Mouse (Mus musculus) heart, embryonic 11.5 days (tissue): ENCODE results near the gene Plekhg5. TPM values are rescaled to one million over a fixed set of nuclear protein-coding genes. Genes with fewer than 3 reads are reported as not detected.

ENCODE experiments used
- ATAC-seq: fragments of 200-750 bp; cut with Nextera tagmentation; replicated peaks from 2 replicates; pipeline ENCODE4 v1.8.0; 2017; ENCODE audit warnings: moderate library complexity; ENCODE audit not compliant: insufficient number of reproducible peaks, low FRiP score, low TSS enrichment
- H3K27ac ChIP-seq: fragments of 300-500 bp; sonication (generic); 2 replicates; pipeline ENCODE4 v1.5.1; 2014; ENCODE audit warnings: mild to moderate bottlenecking, low read depth, low read length
- H3K27me3 ChIP-seq: fragments of 300-500 bp; sonication (generic); 2 replicates; pipeline ENCODE4 v1.6.1; 2014; ENCODE audit warnings: mild to moderate bottlenecking, low read length, mixed read lengths; ENCODE audit not compliant: control insufficient read depth, insufficient read depth
- H3K36me3 ChIP-seq: fragments of 300-500 bp; sonication (generic); 2 replicates; pipeline ENCODE4 v1.6.1; 2014; ENCODE audit warnings: mild to moderate bottlenecking, low read length, moderate library complexity, mixed read lengths; ENCODE audit not compliant: control insufficient read depth, insufficient read depth
- H3K4me1 ChIP-seq: fragments of 300-500 bp; sonication (generic); 2 replicates; pipeline ENCODE4 v1.6.1; 2014; ENCODE audit warnings: low read length; ENCODE audit not compliant: control insufficient read depth, insufficient read depth
- H3K4me2 ChIP-seq: fragments of 300-500 bp; sonication (generic); 2 replicates; pipeline ENCODE4 v1.6.1; 2014; ENCODE audit warnings: mild to moderate bottlenecking, moderate library complexity
- H3K4me3 ChIP-seq: fragments of 300-500 bp; sonication (generic); 2 replicates; pipeline ENCODE4 v1.5.1; 2014; ENCODE audit warnings: low read depth, low read length
- H3K9ac ChIP-seq: fragments of 300-500 bp; sonication (generic); 2 replicates; pipeline ENCODE4 v1.6.1; 2014; ENCODE audit warnings: mild to moderate bottlenecking, low read depth, low read length, moderate library complexity
- H3K9me3 ChIP-seq: fragments of 300-500 bp; sonication (generic); replicated peaks from 2 replicates; pipeline ENCODE4 v1.6.1; 2016; ENCODE audit warnings: low read length; ENCODE audit not compliant: control insufficient read depth
- WGBS: fragments of 180-500 bp; shearing (Covaris S2); extraction: QIAGEN DNeasy Blood & Tissue Kit; methylation state at CpG from one replicate; pipeline ENCODE4 v1.1.7; 2014; ENCODE audit not compliant: insufficient replicate concordance; 5-methylcytosine and 5-hydroxymethylcytosine counted together
- polyA plus RNA-seq: library from polyadenylated mRNA; unstranded; fragments of >200 nt; fragmentation: Nextera tagmentation; extraction: Ambion mirVana; gene quantifications from 2 replicates; pipeline ENCODE4 v1.2.1, GENCODE M21; 2014

Gene Plekhg5
- polyA plus RNA-seq, 1 experiment from 2014 or later: 7.0 TPM

DNA sequence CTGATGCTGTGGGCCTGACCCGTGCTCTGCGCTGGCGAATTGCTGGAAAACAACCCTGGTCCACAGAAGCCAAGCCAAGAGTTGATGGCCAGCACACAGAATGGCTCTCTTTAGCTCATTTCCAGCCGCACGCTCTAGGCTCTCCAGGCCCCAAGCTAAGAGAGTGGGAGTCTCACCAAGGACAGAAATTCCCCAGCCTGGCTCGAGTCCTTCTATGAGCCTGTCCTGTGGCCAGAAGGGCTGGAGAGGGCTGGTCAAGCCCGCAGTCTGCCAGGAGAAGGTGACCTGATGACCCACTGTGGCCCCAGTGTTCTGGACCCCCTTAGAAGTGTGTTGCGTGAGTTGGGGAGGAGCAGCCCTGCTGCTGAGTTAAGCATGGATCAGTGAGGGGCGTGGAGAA lies 4.9 kb downstream of the Plekhg5 start:
- 82% methylated on average over 9 of the region's 9 CpGs for WGBS
- H3K36me3 ChIP-seq: no peaks in the 10 kb centered on the region
- H3K9ac ChIP-seq: no peak overlapping the region
- H3K27me3 ChIP-seq: no peaks in the 10 kb centered on the region
- no peak for ATAC-seq
- no peak overlapping the region for H3K4me2 ChIP-seq
- H3K9me3 ChIP-seq: no peaks in the 10 kb centered on the region
- H3K27ac ChIP-seq: no peak overlapping the region
- H3K4me3 ChIP-seq: no peak overlapping the region
- H3K4me1 ChIP-seq: peaks cover 5% of the 10 kb centered on the region

DNA sequence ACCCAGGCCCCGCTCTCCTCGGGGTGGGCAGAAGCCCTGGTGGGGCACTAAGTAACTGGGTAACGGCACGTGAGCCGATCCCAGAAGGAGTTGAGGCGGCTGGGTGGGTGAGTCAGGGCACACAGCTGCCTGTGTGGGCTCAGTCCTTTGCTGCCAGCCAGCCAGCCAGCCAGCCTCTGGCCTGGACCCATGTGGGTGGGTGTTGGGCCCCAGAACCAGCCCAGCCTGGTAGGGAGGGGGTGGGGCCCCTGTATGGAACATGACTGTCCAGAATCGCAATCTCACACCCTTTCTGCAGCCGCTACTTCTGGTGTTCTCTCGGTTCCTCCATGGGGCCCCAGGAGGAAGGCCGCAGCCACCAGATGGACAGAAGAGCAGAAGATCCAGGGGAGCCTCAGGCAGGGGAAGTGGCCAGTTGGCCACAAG lies 5.8 kb downstream of the Plekhg5 start:
- Histone ChIP-seq H3K27ac (no peak overlapping the region), H3K36me3 (no peaks in the 10 kb centered on the region), H3K4me1 (no peaks in the 10 kb centered on the region), H3K9me3 (no peaks in the 10 kb centered on the region), H3K4me2 (no peak overlapping the region), H3K4me3 (no peak overlapping the region), H3K9ac (no peak overlapping the region), H3K27me3 (no peaks in the 10 kb centered on the region)
- no peak for ATAC-seq
- 81% methylated on average over 10 of the region's 10 CpGs for WGBS

DNA sequence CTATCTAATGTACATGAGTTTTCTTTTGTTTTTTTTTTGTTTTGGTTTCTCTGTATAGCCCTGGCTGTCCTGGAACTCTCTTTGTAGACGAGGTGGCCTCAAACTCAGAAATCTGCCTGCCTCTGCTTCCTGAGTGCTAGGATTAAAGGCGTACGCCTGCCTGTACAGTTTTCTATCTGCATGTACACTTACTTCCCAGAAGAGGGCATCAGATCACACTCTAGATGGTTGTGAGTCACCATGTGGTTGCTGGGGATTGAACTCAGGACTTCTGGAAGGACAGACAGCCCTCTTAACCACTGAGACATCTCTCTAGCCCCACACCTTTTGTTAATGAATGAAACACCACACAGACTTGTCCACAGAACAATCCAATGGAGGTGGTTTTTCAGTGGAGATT lies 7.0 kb downstream of the Plekhg5 start:
- 86% methylated on average over 3 of the region's 3 CpGs for WGBS
- Histone ChIP-seq H3K9me3 (no peaks in the 10 kb centered on the region), H3K4me2 (no peak overlapping the region), H3K27me3 (no peaks in the 10 kb centered on the region), H3K4me3 (no peak overlapping the region), H3K9ac (no peak overlapping the region), H3K36me3 (no peaks in the 10 kb centered on the region), H3K4me1 (no peaks in the 10 kb centered on the region), H3K27ac (no peak overlapping the region)
- ATAC-seq: no peak

DNA sequence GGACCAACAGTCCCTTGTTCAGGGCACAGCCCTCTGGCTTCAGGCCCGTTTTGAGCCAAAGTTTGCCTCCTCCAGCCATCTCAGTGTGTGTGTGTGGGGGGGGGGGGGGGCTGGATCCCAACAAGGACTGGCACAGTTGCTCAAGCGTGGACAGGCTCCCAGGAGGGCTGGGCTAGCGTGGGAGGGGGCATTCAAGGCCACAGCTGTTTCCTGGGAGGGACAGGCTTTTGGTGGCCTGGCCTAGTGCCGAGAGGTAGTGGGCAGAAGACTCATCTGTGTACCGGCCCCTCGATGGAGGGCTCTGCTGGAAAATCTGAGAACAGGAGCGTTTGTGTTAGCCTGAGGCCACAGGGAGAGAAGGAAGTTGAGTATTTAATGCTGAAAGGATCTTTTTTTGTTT lies 7.6 kb downstream of the Plekhg5 start:
- no peak overlapping the region for H3K4me2 ChIP-seq
- 56% methylated on average over 7 of the region's 7 CpGs for WGBS
- H3K9me3 ChIP-seq: no peaks in the 10 kb centered on the region
- H3K27me3 ChIP-seq: no peaks in the 10 kb centered on the region
- H3K4me3 ChIP-seq: no peak overlapping the region
- H3K9ac ChIP-seq: no peak overlapping the region
- no peak for ATAC-seq
- no peaks in the 10 kb centered on the region for H3K36me3 ChIP-seq
- H3K27ac ChIP-seq: no peak overlapping the region
- H3K4me1 ChIP-seq: no peaks in the 10 kb centered on the region

DNA sequence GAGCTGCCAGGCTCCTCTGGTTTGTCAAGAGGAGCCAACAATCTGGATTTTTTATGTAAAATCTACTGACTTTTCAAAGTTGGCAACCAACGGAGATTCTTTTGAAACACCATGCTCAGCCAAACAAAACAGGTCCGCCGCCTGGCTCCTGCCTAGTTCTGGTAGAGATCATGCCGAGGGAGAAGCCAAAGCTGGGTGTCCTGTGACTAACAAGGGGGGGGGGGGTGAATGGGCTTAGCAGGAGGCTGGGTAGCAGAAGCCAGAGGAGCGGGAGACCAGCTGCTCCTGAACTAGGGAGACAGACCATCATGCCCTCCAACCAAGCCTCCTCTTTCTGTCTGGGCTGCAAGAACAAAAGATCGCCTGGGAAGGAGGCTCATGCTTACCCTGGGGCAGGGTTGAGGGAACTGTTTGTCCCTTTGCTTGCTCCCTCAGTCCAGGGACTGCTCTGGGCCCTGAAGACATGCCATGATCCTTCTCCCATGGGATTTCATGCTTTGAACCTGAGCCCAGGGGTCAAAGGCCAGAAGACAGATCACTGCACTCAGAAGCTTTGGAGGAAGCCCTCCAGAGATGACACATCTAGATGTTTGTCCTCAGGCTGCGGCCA lies 11.4 kb downstream of the Plekhg5 start:
- 67% methylated on average over 7 of the region's 7 CpGs for WGBS
- peaks cover 3% of the 10 kb centered on the region; the same call in 1 of the 2 replicates for H3K27me3 ChIP-seq
- H3K9ac ChIP-seq: no peak overlapping the region
- no peak overlapping the region for H3K27ac ChIP-seq
- no peak for ATAC-seq
- H3K36me3 ChIP-seq: no peaks in the 10 kb centered on the region
- H3K4me3 ChIP-seq: no peak overlapping the region
- no peak overlapping the region for H3K4me2 ChIP-seq
- no peaks in the 10 kb centered on the region for H3K9me3 ChIP-seq
- H3K4me1 ChIP-seq: peaks cover 14% of the 10 kb centered on the region

DNA sequence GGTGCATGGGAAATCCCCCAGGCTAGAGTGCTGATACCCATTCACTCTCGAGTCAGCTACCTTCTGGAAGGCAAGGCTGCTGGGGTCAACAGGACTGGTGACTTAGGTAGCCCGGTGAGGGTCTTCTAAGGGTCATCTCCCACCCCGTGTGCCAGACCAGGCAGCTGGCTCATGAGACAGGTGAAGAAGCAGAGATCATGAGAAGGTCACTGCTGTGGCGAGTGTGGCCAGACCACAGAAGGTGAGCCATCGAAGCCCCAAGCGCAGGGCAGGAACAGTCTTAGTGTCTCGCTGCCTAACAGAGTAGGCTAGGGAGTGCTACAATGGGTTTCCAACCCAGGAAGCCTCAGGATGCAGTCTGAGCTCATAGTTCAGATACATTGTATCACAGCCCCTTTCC lies 12.3 kb downstream of the Plekhg5 start:
- no peak for ATAC-seq
- H3K4me3 ChIP-seq: no peak overlapping the region

DNA sequence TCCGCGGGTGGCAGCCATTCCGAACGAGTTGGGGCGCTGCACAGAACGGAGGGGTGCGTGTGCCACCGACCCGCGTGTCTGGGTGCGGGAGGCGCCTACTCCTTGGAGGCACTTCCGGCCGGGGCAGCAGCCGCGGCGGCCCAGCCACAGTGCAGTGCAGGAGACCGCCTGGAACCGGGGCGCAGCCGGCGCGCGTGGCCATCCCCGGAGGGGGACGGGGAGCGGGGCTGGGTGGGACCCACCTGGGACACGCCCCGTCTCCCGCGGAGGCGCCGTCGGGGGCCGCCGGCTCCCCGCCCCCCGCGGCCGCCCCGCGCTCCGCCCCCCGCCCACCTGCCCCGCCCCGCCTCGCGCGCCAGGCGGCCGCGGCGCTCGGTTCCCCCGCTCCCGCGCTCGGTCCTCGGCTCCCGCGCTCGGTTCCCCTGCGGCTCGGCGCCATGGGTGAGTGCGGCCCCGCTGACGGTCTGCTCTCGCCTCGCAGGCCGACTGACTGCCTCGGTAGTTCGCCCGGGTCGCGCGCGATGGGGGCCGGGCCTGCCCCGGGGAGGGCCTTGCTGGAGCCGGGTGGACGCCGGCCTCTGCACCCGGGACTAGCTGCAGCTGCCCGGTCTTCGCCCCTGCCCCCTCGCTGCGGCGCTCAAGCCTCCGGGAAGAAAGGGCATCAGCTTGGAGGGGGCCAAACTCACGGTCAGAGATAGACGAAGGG lies 14.4 kb downstream of the Plekhg5 start:
- Histone ChIP-seq H3K27me3 (peaks cover 3% of the 10 kb centered on the region; the same call in 1 of the 2 replicates), H3K4me3 (peak overlapping the region; percentile 85), H3K9ac (peak overlapping the region; percentile 82), H3K27ac (no peak overlapping the region), H3K4me2 (peak overlapping the region; percentile 78), H3K4me1 (peaks cover 14% of the 10 kb centered on the region), H3K9me3 (no peaks in the 10 kb centered on the region), H3K36me3 (no peaks in the 10 kb centered on the region)
- WGBS: under 1% methylated on average over 60 of the region's 92 CpGs
- peak; percentile 75 for ATAC-seq

More for the DNA sequence above, 12.3 kb downstream of the Plekhg5 start:
- peaks cover 14% of the 10 kb centered on the region for H3K4me1 ChIP-seq
- H3K27me3 ChIP-seq: peaks cover 3% of the 10 kb centered on the region; the same call in 1 of the 2 replicates
- no peak overlapping the region for H3K4me2 ChIP-seq
- no peaks in the 10 kb centered on the region for H3K36me3 ChIP-seq
- WGBS: 73% methylated on average over 7 of the region's 7 CpGs
- no peaks in the 10 kb centered on the region for H3K9me3 ChIP-seq
- H3K27ac ChIP-seq: no peak overlapping the region
- H3K9ac ChIP-seq: no peak overlapping the region

DNA sequence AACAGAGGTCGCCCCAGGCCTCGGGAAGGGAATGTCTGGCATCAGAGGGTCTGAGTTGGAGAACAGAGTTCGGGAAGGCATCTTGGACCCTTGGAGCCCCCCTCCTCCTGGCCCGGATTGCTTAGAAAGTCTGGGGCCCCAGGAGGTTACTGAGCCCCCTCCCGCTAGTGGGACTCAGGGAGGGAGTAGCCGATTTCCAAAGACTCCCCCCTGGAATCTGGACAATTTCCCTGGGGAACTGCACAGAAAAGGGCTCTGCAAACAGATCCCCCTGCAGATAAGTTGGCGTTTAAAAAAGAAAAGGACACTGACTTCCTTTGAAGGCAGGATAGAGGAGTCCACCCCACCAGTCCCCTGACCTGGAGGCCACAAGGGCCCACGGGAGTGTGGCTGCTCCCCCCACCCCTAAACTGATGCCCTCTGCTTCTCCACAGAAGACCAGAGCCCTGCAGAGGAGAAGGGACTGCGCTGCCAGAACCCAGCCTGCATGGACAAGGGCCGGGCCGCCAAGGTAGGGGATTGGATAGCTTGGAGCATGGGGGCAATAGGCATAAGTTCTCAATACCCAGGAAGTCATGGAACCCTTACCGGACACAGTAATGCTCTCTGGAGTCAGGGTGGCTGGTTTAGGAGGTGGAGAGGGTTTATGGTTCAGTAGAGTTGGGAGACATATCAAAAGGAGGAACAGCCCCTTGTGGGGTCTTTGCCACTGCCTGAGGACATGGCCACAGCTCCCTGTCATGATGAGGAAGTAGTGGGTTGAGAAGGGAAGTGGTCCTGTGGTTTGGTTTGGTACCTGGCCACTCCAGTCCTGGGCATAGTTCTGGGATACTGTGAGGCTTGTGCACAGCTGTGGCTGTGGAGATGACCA lies 15.1 kb downstream of the Plekhg5 start:
- Histone ChIP-seq H3K9ac (peak overlapping the region; percentile 82), H3K27me3 (peaks cover 3% of the 10 kb centered on the region; the same call in 1 of the 2 replicates), H3K4me2 (peak overlapping the region; percentile 78), H3K27ac (no peak overlapping the region), H3K36me3 (no peaks in the 10 kb centered on the region), H3K9me3 (no peaks in the 10 kb centered on the region), H3K4me1 (peaks cover 14% of the 10 kb centered on the region), H3K4me3 (peak overlapping the region; percentile 85)
- 5% methylated on average over 12 of the region's 12 CpGs for WGBS
- no peak for ATAC-seq
